Mouse (Mus musculus): ENCODE measurements around the gene Insyn1. TPM values are rescaled to one million over a fixed set of nuclear protein-coding genes. Genes with fewer than 3 reads are reported as not detected.

Gene Insyn1
- 10 to 100 TPM; 10.9 to 12.6 TPM for total RNA-seq (2021)

DNA sequence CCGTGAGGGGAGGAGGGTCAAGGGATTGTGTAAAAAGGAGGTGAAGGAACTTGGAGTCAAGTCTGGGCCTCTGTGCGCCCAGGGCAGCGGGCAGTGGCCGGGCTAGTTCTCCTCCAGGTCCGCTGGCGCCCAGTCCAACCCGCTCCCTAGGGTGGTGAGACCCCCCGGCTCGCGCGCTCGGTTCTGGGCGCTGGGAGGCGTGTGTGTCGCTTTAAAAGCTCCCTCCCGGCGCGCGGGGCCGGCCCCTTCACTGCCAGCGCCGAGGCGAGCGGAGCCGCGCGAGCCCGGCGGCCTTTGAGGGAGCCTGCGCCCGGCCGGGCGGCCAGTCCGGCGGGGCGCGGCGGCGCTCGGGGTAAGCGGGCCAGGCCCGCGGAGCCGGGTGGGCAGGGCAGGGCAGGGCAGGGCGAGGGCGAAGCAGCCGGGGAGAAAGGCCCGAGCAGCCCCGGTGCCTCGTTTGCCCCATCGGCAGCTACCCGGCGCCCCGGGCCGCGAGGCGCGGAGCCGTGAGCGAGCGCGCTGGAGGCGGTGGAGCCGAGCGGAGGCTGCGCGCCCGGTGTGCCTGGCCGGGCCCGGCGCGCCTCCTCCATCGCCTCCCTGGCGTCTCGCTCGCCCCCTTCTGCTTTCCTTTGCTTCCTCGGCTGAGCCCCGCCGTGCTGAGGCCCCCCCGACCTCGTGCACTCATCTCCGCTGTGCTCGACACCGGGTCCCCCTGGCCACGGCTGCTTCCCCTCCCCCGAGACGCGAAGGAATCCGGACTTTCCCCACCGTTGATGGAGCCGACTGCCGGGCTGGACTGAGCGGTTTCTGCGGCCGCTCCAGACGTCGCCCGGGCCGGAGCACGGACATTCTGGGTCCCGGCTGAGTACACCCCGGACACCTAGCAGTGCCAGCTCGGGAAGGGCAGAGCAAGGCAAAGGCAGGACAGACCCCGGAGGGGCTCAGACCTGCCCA is at the start of gene Insyn1:
Gene Insyn1 (plus strand): TSS at position 753 of the 951 bp plus-strand sequence.
- peak; percentile 73 for DNase-seq

DNA sequence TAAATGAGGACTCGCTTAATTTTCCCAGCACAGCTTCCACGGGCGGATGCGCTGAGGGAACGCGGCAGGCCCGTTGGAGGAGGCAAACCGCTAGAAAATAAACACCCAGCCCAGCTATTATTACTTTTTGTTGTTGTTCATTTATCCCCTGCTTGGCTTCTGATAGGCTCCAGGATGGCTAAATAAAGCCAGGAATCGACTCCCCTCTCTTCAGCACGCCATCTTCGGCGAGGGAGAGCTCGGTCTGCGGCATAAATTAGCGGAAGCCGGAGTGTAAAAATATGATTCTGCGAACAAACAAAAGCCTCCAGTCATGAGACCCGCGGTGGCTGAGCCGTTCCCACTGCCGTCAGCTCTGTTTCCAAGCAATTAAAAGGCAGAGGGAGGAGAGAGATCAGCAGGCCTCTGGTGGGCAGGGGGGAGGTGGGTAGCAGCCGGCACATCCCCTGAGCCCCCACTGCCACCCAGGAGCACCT is 49.4 kb upstream of the Insyn1 start:
- DNase-seq, result no peak

DNA sequence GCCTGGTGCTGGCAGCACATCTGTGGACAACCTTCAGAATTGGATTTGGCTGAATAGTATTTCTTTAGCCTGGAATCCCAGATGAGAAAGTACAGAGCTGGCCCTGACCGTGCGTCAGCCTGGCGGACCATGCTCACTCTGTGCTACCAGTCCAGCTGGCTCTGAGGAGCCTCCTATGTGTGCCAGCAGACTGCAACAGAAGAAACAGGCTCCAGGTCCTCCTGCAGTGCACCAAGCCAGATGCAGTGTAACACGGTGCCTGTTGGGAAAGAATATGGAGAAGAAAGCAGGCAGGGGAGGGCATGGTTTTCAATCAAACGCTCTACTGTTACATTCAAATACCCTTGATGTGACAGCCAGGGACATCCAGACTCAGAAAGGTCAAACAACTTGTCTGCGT is 48.3 kb upstream of the Insyn1 start:
- peak; percentile 19 for DNase-seq

DNA sequence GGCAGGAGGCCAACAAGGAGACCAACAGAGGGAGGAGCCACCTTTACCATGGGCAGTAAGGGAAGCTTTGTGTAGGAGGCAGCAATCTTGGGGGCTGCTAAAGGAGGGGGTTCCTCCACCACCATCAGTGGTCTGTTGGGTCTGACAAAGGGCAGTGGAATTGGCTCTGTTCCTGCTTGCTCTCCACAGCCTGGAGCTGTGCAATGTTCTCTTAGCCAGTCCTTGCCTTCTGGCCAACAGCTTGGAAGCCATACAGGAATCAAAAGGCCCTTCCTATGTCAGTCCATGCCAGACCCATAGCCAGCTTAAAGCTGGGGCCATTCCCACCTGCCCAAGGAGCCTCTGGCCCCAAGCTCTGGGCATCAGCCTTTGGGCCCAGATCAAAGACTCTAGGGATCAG is 47.8 kb upstream of the Insyn1 start:
- peak; percentile 17 for DNase-seq

DNA sequence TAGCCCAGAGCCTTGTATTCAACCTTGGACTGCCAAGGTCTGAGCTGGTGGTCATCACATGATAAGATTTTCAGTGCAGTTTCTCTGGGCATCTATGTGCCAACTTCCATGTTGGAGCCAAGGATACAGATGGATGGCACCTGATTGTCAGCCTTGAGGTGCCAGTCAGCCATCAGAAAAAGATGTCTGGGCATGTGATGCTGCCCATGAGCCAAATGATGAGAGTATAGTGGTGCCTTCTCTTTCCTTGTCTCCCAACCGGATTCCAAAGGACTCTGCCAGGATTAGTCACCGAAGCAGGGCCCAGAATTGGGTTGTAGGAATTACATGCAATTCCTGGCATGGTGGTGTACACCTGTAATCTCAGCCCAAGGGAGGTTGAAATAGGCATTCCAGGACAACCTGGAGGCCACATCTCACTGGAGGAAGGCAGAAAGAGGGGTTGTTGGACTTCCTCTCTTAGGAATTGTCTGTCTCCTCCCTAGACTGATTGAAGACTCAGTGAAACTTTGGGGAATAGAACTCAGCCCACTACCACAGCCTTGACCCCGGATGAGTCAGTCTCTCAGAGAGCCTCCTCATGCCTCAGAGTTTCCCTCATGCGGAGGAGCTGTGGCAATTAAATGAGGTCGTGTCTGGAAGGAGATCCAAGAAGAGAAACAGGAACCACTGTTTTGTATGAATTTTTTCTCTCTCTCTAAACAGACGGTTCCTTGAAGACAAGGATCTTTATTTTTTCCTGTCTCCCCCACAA is 46.9 kb upstream of the Insyn1 start:
- DNase-seq, result no peak

DNA sequence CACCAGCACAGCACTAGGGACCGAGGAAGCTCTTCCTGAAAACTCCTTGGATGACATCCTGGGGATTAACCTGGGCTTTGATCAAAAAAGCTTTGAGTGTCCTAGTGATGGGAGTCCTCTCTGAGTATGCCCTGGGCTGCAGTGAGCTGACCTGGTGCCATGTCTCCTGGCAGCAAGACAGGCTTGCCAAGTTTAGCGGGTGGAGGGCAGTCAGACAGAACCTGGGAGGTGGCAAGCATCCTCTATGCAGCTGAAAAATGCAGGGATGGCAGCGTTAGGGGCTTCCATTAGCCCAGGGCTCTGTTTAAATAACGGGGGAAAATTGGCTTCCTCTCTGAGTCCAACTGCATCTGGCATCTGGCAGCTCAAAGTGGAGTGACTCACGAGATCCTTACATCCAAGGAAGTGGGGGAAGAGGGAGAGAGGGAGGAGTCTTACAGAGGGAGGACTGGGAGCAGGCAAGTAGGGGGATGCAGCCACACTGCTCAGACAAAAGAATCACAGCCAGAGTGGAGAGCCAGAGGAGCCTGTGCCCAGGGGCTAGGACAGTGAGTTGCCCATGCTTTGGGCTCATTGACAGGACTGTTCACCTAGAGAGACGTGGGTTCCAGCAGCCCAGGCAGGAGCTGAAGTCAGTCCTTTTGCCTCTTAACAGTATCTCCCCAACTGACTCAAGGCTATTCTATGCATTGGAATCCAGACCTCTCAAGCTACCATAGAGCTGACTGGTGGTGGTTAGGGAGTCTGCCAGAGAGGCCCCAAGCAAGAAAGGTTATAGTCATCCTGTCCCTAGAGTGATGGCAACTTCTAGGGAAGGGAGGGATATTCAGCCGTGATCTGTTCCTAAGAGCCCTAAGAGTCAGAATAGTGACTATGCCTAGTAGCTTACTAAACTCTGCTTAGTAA is 46.0 kb upstream of the Insyn1 start:
- peak; percentile 11 for DNase-seq

DNA sequence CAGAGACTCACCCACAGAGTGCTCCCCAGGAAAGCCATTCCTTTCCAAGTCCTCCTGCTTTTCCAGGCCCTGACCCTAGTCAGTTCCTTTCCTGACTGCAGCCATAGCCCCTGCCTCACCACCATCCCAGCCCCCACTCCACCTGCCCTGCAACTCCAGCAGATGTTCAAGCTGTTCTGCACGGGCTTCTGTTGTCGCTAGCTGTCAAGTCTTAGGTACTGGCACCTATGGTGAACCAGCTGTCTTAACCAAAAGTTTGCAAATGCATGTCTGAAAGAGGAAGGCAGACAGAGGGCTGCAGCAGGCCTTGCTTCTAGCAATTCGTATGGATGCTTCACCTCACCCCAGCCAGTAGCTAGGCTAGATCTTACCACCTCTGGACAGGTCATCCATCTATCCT is 45.3 kb upstream of the Insyn1 start:
- DNase-seq, result no peak

DNA sequence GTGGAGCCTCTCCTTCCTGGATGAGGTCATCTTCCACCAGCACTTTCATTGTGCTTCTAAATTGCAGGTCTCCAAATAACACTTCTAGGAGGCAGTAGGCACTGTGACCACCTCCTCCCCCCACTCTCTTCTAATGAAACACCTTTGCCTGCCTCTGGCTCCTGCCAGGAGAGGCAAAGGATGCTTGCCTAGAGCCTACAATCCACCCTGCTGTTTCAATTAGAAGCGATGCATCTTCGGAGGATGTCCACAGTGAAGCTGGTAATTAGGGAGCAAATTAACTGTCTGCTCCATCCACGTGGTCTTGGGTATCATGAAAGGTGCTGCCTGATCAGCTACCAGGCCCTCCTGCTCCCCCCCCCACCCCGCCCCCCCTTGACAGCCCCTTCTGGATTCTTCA is 41.6 kb upstream of the Insyn1 start:
- DNase-seq, result no peak

DNA sequence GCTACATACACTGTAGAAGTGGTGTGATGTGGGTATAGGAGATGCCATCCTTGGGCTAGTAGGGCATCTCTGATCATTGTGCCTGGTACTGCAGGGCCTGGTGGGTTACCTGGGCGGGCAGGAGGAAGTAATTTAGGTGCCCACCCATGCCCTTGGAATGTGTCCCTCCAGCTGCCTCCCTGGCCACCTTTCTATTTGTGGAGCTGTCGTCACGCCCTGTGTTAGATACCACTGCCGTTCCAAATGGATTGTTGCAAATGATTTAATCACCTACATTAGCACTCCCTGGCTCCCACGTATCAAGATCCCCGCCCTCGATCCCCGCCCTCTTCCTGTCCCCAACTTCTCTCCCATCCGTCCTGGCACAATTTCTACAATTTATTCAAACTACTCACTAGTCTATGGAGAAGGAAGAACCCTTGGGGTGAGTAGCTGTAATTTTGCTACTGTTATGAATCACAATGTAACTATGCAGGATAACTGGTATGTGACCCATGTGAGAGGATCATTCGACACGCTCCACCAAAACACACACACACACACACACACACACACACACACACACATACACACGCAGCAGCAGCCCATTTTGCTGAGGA is 40.3 kb upstream of the Insyn1 start:
- DNase-seq, result no peak

DNA sequence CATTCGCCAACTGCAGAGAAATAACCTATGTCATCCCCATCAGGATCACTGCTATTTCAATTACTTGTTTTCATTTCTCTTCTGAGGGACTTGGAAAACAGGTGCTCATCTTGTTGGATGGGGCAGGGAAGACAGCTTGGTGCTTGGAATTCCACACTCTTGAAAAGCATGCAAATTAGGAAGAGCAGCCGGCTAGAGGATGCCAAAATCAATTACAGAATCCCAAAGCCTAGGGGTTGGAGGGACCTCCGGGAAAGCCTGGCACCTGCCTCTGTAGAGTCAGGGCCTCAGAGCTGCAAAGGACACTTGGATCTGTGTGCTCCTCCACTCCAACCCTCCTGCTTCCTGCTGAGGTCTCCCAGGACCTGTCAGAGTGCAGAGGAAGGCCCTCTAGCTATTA is 38.9 kb upstream of the Insyn1 start:
- no peak for DNase-seq

DNA sequence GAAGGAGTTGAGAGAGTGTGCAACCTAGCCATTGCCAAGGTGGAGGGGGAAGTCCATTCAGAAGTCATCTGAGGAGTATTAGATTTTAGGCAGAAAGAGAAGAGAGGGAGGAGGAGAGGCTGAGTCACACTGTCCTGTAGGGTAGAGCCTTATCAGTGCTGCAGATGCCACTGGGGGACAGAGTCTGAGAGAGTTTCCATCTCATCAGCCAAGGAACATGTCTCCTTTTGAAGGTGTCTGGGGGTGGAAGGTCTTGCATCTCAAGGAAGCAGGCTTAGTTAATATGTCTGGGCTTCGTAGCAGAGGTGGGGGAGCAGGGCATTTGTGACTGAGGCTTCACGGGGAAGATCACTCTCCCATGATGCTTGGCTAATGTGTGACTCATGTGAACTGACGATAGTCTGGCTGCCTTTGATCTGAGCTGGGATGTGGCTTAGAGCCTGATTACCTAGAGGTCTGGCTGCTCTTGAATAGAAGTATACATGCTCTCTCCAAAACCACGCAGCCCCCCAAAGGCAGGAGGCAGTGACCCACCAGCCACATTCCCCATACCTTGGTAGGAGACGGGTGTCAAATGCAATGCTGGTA is 34.5 kb upstream of the Insyn1 start:
- no peak for DNase-seq

DNA sequence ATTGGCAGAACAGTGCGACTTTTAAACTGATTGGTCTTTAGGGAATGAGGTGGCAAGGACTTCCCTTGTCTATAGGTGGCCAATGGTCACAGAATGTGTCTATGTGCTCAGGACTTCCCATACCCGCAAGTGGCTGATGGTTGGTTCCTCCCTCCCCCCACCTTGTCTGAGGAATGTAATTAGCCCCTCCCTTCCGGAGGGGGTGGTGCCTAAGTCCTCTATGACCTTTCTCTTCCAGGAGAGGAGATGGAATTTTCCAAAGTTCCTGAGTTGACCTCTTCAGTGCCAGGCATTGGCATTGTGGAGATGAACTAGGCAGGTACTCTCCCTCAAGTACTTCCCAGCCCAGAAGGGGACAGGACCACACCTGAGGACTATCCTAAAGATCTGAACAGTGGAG is 33.5 kb upstream of the Insyn1 start:
- no peak for DNase-seq

DNA sequence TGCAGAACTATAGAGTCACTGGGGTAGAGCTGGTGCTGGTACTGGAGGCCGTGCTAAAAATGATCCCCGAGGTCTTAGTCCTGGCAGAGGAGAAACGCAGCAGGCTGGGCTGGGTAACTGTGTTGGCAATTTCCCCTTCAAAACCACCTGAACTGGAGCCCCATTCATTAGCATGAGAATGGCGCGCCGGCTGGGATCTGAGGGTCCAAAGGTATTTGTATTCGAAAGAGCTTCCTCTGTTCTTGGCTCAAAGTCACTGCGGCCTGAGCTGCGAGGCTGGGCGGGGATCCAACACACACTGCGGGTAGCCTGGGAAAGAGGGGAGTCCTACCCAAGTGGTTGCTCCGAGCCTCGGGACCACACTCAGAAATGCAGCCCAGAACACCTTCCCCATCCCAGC is 32.6 kb upstream of the Insyn1 start:
- DNase-seq, result peak; percentile 47

DNA sequence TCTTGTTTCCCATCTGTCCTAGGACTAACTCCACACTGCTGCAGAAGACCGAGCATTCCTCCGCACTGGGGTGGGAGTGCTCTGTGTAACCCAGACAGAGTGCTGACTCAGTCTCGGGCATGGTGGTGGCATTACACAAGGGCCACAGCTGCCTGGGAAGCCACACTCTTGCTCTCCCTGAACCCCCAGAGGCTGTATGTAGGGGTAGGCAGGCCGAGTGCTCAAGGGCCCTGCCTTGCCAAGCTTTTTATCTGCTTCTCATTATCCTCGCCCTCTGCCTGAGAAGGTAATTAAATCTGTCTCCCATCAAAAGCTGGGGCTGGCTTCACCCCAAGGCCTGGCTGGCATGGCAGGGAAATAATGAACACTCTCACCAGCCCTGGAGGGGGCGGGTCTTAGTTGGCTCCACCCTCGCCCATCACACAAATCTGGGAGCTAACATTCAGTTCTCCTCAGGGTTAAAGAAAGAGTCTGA is 30.9 kb upstream of the Insyn1 start:
- no peak for DNase-seq

DNA sequence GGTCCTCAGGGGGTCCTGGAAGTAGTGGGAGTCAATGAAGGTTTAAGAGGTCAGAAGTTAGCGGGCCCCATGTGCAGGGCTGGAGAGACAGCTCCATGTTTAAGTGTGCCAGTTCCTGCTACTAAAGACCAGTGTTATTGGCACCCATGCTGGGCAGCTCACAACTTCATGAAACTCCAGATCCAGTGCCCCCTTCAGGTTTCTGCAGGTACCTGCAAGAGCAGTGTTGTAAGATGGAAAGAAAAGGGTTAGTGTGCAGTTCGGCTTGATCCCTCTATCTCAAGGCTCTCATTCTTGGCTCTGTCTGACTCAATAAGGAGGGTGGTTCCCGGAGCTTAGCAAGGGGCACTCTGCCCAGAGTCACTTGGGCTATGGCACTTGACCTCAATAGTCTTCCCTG is 30.1 kb upstream of the Insyn1 start:
- no peak for DNase-seq

DNA sequence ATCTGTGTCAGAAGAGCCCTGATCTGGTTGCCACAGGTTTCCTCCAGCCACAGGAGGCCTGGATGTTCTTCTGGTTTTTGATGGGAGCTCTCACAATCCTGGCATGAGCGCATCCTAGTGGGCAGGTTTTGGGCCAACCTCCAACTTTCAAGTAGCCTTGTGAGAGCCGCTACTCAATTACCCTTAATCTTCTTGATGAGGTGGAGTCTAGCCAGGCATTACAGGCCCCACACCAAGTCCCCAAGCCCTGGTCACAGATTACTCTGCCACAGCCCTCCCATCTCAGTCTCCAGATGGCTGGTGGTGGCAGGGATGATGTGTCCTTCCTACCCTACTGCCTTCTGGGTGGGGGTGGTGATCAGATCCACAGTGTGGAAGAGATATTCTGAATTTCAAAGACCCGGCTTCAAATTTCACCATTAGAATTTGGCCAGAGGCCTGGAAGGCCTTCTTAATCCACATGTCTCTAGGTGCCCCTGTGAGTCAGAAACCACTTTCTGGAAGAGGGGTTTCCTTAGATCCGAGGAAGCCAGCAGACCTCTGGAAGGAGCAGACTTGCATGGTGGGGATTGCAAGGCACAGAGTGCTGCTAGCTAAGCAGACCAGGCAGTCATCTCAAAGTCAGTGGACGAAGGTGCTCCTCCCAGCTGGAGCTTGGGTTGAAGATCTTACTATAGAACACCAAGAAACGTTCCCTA is 29.4 kb upstream of the Insyn1 start:
- DNase-seq, result peak; percentile 53

DNA sequence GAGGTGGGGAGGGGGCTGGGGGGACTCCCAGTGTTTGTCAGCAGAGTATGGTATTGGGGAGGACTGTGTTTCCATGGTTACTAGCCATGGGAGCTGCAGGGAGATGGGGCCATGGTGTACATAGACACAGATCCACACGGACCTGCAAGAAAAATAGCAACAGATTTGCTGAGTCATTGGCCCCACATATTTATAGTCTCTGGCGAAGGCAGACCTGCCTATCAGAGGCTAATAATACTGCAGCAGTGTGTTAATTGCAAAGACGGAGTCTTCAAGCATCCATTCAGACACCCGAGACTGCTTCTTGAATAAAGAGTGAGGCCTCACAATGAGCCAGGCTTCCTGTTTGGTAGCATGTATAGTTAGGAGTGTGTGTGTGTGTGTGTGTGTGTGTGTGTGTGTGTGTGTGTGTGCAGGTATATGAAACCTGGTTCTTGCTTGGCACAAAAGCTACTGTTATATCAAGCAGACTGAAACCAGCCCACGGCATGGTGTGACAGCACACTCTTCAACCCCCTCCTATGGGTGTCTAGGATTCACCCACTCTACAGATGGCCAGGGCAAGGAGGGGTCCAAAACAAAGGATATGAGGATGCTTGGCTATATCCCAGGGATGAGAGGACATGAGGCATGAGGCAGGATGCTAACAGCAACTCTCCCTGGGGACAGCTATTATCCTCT is 20.9 kb upstream of the Insyn1 start:
- DNase-seq, result no peak

DNA sequence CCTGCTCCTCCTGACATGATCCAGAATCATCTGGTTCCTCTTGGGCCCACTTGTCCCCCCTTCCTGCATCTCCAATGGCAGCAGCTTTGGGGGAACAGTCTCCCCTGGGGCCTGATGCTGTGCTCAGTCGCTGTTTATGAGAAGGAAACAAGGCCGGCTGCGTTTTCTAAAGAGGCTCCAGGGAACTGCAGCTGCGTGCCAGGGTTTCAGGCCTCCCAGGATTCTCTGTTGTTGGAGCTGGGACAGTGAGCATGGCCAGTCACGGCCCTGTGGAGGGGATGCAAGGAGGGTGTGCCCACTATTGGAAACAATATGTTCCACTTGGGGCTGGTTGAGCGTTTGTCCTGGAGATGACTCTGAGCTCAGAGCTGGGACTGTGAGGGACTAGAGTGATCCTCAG is 17.9 kb upstream of the Insyn1 start:
- DNase-seq, result no peak

DNA sequence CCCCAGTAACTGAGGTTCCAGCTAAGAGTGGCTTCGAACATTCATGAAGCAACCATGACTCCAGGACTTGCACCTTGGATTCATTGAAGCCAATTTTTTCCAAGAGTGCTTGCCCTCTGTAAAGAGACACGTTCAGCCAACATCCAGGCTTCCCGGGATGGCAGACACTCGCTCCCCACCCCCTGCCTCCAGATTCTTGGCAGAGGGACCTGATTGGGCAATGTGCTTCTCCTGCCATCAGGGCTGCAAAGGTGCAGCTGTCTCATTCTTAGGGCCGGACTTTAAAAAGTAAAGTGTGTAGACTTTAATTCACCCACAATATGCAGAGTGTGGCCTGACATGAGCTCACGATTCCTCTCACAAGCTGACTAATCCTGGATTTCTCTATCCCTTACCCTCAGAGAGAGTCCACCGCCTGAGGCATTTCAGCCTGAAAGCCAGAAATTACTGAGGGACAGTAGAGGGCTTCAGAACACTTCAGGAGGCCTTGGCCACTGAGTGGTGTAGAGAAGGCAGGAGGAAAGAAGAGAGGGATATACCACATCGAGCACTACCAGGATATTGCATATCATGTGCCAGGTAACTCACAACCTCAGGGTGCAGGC is 15.1 kb upstream of the Insyn1 start:
- no peak for DNase-seq

DNA sequence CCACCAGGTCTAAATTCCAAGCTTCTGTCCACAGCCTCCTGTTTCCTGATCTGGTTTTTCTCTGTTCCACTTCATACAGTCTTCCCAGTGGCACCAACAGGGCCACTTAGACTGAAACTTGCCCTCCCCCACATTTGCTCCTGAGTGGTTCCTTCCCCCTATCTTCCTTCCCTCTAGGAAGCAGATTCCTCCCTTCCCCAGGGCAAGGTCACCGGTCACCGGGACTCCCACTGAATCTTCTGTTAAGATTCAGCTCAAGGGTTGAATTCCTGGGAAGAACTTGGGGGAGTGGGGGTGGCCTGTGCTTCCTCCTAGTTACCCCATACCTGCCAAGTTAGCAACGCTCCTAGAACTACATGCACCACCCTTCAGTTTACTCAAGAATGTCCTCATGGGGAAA is 1.3 kb upstream of the Insyn1 start:
- DNase-seq, result no peak

Data from heart, postnatal 4 days (tissue).